Mouse (Mus musculus) embryonic fibroblast, embryonic 13.5 days (primary cell): Measurements from ENCODE around the gene Jmjd6.

Source experiments
- CTCF ChIP-seq: IDR thresholded peaks from 2 replicates; pipeline ENCODE4 v1.5.1; 2011; ENCODE audit warnings: mild to moderate bottlenecking, control low read depth, low read length, moderate library complexity, borderline replicate concordance; ENCODE audit not compliant: insufficient read depth
- POLR2A ChIP-seq: IDR thresholded peaks from 2 replicates; pipeline ENCODE4 v1.6.1; 2011; ENCODE audit warnings: low read depth, mild to moderate bottlenecking, control low read depth, low read length, moderate library complexity

GRCm38 (mm10) chr11:116847187-116848085 is 4.2 kb upstream of the Jmjd6 start:
- TF ChIP-seq CTCF (no peak), POLR2A (no peak)
